Mouse (Mus musculus): ENCODE results near the gene C3. TPM values are rescaled to one million over a fixed set of nuclear protein-coding genes. Genes with fewer than 3 reads are reported as not detected.
A peak's percentile ranks its signal among the peaks of the same experiment; 100 is the strongest.

C3 gene
- polyA plus RNA-seq, 1 experiment from 2014 or later = 9.3 TPM

DNA sequence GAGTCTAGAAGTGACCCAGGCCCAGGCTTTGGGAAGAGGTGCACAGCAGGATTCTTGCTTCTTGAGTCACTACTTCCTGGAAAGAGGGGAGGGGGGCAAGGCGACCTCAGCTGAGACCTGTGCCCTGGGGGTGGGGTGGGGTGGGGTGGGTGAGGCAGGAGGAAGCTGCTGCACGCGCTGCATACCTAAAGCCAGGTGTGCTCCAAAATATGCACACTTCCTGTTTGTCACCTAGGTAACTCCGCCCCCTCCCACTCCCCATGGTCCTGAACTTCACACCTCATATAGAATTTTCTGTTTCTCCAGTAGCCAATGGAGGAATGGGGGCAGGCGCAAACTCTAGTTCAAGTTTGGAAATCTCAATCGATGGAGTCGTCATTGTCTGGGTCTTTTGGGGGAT, 45.9 kb upstream of the C3 start:
- H3K9me3 ChIP-seq (ENCODE audit: control insufficient read depth, low read length) = no peaks in the 10 kb centered on the region
- no peak overlapping the region for H3K9ac ChIP-seq (ENCODE audit: low read length)
- H3K27ac ChIP-seq (replicated peaks) = no peak overlapping the region
- no peak for ATAC-seq (ENCODE audit: low FRiP score, low TSS enrichment)
- 32% methylated on average over 7 of the region's 7 CpGs for WGBS
- no peak for DNase-seq (ENCODE audit: low spot score)
- H3K36me3 ChIP-seq (ENCODE audit: control insufficient read depth, insufficient read depth, low read length) = no peaks in the 10 kb centered on the region
- no peaks in the 10 kb centered on the region; the same call in 1 of the 2 replicates for H3K4me1 ChIP-seq (replicated peaks; ENCODE audit: control insufficient read depth, insufficient read depth)
- no peak overlapping the region for H3K4me3 ChIP-seq (ENCODE audit: low read depth, low read length)
- peak overlapping the region; percentile 6; the same call in 1 of the 2 replicates for H3K4me2 ChIP-seq (replicated peaks; ENCODE audit: low read depth)
- H3K27me3 ChIP-seq (ENCODE audit: control insufficient read depth, insufficient read depth, low read length) = no peaks in the 10 kb centered on the region
- TF ChIP-seq EP300 (optimal IDR thresholded peaks at IDR 0.05) (no peak), CTCF (IDR thresholded peaks at IDR 0.05; ENCODE audit: low read depth) (no peak)

- no peak for DNase-seq (ENCODE audit: low spot score)
- no peak for ATAC-seq (ENCODE audit: low FRiP score, low TSS enrichment)
- no peak overlapping the region for H3K9ac ChIP-seq (ENCODE audit: low read length)
- H3K36me3 ChIP-seq (ENCODE audit: control insufficient read depth, insufficient read depth, low read length) = no peaks in the 10 kb centered on the region
- H3K9me3 ChIP-seq (ENCODE audit: control insufficient read depth, low read length) = no peaks in the 10 kb centered on the region
- no peak overlapping the region for H3K4me2 ChIP-seq (replicated peaks; ENCODE audit: low read depth)
- TF ChIP-seq CTCF (IDR thresholded peaks at IDR 0.05; ENCODE audit: low read depth) (no peak), EP300 (optimal IDR thresholded peaks at IDR 0.05) (no peak)
- H3K4me3 ChIP-seq (ENCODE audit: low read depth, low read length) = no peak overlapping the region
- no peaks in the 10 kb centered on the region for H3K27me3 ChIP-seq (ENCODE audit: control insufficient read depth, insufficient read depth, low read length)
- no peaks in the 10 kb centered on the region; the same call in 1 of the 2 replicates for H3K4me1 ChIP-seq (replicated peaks; ENCODE audit: control insufficient read depth, insufficient read depth)
- WGBS = 66% methylated on average over 9 of the region's 9 CpGs
- H3K27ac ChIP-seq (replicated peaks) = no peak overlapping the region
Observed at GRCm38 (mm10) chr17:57271301-57271700, 43.4 kb upstream of the C3 start.

DNA sequence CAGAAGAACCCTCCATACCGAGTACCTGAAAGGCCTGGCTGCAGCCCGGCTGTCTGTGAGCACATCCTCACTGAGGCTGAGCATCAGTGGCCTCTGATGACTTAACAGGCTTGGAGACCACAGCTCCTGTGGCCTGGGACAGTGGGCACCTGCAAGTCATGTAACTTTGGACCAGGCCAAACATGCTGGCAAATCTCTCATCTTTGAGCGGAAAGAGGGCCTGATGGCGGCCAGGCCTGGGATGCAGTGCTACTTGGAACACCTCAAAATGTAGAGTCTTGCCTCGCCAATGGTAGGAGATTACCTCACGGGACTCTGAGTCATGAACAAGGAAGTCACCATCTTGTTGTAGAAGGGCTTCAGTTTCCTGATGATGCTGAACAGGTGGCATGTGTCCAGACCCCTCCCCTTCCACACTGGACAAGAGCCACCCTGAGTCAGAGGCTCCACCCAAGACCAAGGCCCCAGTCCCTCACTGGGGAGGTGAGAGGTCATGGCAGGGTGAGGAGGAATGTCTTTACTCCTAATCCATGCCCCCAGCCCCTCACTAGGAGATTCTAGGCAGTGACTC, 39.7 kb upstream of the C3 start:
- WGBS = 74% methylated on average over 6 of the region's 6 CpGs
- peaks cover 4% of the 10 kb centered on the region; the same call in 1 of the 2 replicates for H3K36me3 ChIP-seq (ENCODE audit: control insufficient read depth, insufficient read depth, low read length)
- DNase-seq (ENCODE audit: low spot score) (peak; percentile 28), ATAC-seq (ENCODE audit: low FRiP score, low TSS enrichment) (peak; percentile 31; the same call in 1 of the 2 replicates)
- H3K9me3 ChIP-seq (ENCODE audit: control insufficient read depth, low read length) = no peaks in the 10 kb centered on the region
- H3K4me2 ChIP-seq (replicated peaks; ENCODE audit: low read depth) = no peak overlapping the region
- TF ChIP-seq CTCF (IDR thresholded peaks at IDR 0.05; ENCODE audit: low read depth) = no peak
- TF ChIP-seq EP300 (optimal IDR thresholded peaks at IDR 0.05) = no peak
- H3K27ac ChIP-seq (replicated peaks) = no peak overlapping the region
- H3K9ac ChIP-seq (ENCODE audit: low read length) = no peak overlapping the region
- H3K4me1 ChIP-seq (replicated peaks; ENCODE audit: control insufficient read depth, insufficient read depth) = peaks cover 4% of the 10 kb centered on the region
- no peak overlapping the region for H3K4me3 ChIP-seq (ENCODE audit: low read depth, low read length)
- no peaks in the 10 kb centered on the region for H3K27me3 ChIP-seq (ENCODE audit: control insufficient read depth, insufficient read depth, low read length)

DNA sequence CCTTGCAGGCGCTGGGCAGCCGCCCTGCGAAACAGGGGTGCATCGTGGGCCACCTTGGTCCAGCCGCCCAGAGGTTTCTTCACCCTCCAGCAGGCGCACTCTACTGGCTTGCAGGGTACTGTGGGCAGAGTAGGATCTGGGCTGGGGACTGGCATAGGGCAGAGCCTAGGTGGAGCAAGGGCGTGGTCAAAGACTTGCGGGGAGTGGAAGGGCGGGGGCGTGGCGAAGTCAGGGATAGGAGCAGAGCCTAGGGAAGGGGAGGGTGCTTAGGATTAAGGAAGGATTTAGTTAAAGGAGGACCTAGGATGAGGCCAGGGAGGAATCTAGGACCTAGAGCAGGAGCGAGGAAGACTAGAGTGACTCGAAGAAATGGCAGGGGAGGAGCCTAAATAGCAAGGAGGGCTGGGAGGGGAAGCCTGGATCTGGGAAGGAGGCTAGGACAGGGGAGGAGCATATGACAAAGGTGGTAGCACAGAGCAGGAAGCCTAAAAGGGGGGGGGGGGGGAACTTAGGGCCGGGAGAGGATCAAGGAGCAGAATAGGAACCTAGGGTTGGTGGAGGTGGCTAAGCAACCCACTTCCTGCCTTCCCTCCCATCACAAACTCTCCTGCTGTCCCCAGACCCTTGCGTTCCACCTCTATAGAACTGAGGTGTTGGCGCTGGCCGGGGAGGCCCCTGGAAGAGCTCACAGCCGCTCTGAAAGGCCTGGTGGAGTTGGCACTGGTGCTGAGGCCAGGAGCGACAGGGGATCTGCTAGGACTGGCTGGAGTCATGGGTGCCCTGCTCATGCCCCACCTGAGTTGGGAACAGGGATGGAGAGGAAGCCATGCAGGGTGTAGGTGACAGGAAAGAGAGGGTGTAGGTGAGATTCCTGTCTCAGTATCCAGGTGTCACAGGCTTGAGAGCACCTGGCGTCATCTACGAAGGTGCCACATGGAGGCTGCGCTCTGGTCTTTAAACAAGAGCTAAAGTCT, 37.3 kb upstream of the C3 start:
- H3K4me3 ChIP-seq (ENCODE audit: low read depth, low read length) = no peak overlapping the region

DNA sequence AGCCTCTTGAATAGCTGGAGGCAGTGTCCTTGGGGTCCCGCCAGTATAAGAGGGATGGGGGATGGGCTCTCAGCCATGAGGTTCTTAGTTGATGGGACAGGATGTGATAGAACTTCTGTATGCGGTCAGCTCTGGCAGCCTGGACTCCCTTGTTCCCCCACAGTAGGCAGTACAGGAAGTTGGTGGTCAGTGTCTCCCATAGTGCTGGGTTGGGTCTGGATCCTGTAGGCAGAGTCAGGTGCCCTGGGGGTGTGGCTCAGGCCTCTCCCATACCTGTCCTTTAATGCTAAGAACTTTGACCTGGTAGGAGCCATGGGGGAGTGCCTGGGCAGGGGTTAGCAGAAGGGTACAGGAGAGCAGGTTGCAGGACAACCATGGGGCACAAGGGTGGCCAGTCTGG, 36.2 kb upstream of the C3 start:
- H3K4me1 ChIP-seq (replicated peaks; ENCODE audit: control insufficient read depth, insufficient read depth) = peaks cover 4% of the 10 kb centered on the region
- ATAC-seq (ENCODE audit: low FRiP score, low TSS enrichment) = peak; percentile 38

More for the DNA sequence above, 37.3 kb upstream of the C3 start:
- 28% methylated on average over 21 of the region's 22 CpGs for WGBS
- Histone ChIP-seq H3K9ac (ENCODE audit: low read length) (peak overlapping the region; percentile 56), H3K4me1 (replicated peaks; ENCODE audit: control insufficient read depth, insufficient read depth) (peaks cover 4% of the 10 kb centered on the region), H3K9me3 (ENCODE audit: control insufficient read depth, low read length) (no peaks in the 10 kb centered on the region), H3K27me3 (ENCODE audit: control insufficient read depth, insufficient read depth, low read length) (no peaks in the 10 kb centered on the region), H3K36me3 (ENCODE audit: control insufficient read depth, insufficient read depth, low read length) (peaks cover 15% of the 10 kb centered on the region; the same call in 1 of the 2 replicates), H3K27ac (replicated peaks) (peak overlapping the region; percentile 70), H3K4me2 (replicated peaks; ENCODE audit: low read depth) (peak overlapping the region; percentile 42)
- DNase-seq (ENCODE audit: low spot score) (peak; percentile 93), ATAC-seq (ENCODE audit: low FRiP score, low TSS enrichment) (peak; percentile 92)
- TF ChIP-seq CTCF (IDR thresholded peaks at IDR 0.05; ENCODE audit: low read depth) = peak; percentile 61
- TF ChIP-seq EP300 (optimal IDR thresholded peaks at IDR 0.05) = no peak

More for the DNA sequence above, 36.2 kb upstream of the C3 start:
- peak; percentile 55 for DNase-seq (ENCODE audit: low spot score)
- Histone ChIP-seq H3K9me3 (ENCODE audit: control insufficient read depth, low read length) (no peaks in the 10 kb centered on the region), H3K4me2 (replicated peaks; ENCODE audit: low read depth) (no peak overlapping the region), H3K9ac (ENCODE audit: low read length) (no peak overlapping the region), H3K4me3 (ENCODE audit: low read depth, low read length) (no peak overlapping the region), H3K36me3 (ENCODE audit: control insufficient read depth, insufficient read depth, low read length) (peaks cover 15% of the 10 kb centered on the region; the same call in 1 of the 2 replicates), H3K27me3 (ENCODE audit: control insufficient read depth, insufficient read depth, low read length) (no peaks in the 10 kb centered on the region), H3K27ac (replicated peaks) (no peak overlapping the region; the same call in 1 of the 2 replicates)
- WGBS = 70% methylated on average over 2 of the region's 2 CpGs
- TF ChIP-seq EP300 (optimal IDR thresholded peaks at IDR 0.05) (no peak), CTCF (IDR thresholded peaks at IDR 0.05; ENCODE audit: low read depth) (no peak)

Measured in stomach, postnatal 0 days (tissue).